Mouse (Mus musculus): ENCODE data around the gene Arfgef3. TPM values are rescaled to one million over a fixed set of nuclear protein-coding genes. Genes with fewer than 3 reads are reported as not detected.

Gene Arfgef3
- polyA plus RNA-seq, 1 experiment from 2014 or later, result 0.57 TPM

- WGBS, result 78% methylated on average over 4 of the region's 4 CpGs
- H3K4me1 ChIP-seq, result no peaks in the 10 kb centered on the region
- no peak overlapping the region for H3K9ac ChIP-seq
- no peak for ATAC-seq (ENCODE audit: low FRiP score, low read depth)
- no peaks in the 10 kb centered on the region for H3K27me3 ChIP-seq
- peaks cover 12% of the 10 kb centered on the region for H3K9me3 ChIP-seq
- H3K27ac ChIP-seq, result no peak overlapping the region
- H3K36me3 ChIP-seq, result no peaks in the 10 kb centered on the region
- H3K4me2 ChIP-seq (replicated peaks), result no peak overlapping the region
- no peak overlapping the region for H3K4me3 ChIP-seq
These were observed 64.9 kb downstream of the Arfgef3 start for GRCm38 (mm10) chr10:18678836-18679235.

DNA sequence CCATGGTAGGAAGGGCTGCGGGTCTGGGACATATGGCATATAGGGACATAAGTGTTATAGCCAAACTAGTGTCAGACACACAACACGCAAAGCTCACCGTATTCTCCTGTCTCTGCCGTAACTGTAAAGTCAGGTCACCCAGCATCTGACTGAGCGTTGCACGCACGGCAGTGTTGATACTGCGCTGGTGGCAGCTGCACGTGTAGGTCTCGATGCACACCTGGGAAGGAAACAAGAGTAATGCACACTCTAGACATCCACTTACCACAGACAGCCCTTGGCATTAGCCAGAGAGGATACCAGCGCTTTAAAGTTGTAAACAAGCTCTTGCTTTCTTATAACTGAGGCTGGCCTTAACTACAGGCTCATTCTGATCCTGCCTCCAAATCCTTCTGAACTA is 79.0 kb downstream of the Arfgef3 start:
- ATAC-seq (ENCODE audit: low FRiP score, low read depth), result no peak
- H3K27ac ChIP-seq, result no peak overlapping the region; the same call in 1 of the 2 replicates
- H3K27me3 ChIP-seq, result no peaks in the 10 kb centered on the region
- 88% methylated on average over 11 of the region's 11 CpGs for WGBS
- no peak overlapping the region for H3K9ac ChIP-seq
- H3K4me2 ChIP-seq (replicated peaks), result no peak overlapping the region
- no peaks in the 10 kb centered on the region for H3K4me1 ChIP-seq
- no peak overlapping the region for H3K4me3 ChIP-seq
- no peaks in the 10 kb centered on the region for H3K36me3 ChIP-seq
- H3K9me3 ChIP-seq, result peaks cover 2% of the 10 kb centered on the region; the same call in 1 of the 2 replicates

DNA sequence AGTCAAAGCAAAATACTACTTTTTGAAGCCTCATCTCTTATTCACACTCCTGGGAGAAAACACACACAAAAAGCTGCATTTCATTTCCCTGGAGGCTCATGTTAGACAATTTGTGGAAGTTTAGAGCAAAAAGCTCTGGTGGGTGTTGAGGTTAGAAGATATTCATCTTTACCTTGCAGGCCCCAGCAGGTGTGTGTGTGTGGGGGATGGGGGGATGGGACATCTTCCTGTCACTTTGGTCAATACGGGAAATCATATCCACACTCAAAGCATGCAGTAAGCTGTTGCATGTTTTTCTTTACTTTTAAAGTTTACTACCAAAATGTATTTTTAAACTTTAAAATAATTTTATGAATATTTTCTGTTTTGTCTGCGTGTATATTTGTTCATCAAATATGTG is 79.7 kb downstream of the Arfgef3 start:
- 63% methylated on average over 2 of the region's 2 CpGs for WGBS
- Histone ChIP-seq H3K4me3 (no peak overlapping the region), H3K9ac (no peak overlapping the region), H3K9me3 (peaks cover 6% of the 10 kb centered on the region; the same call in 1 of the 2 replicates), H3K27ac (no peak overlapping the region), H3K4me2 (replicated peaks) (no peak overlapping the region), H3K27me3 (no peaks in the 10 kb centered on the region), H3K4me1 (no peaks in the 10 kb centered on the region), H3K36me3 (no peaks in the 10 kb centered on the region)
- no peak for ATAC-seq (ENCODE audit: low FRiP score, low read depth)

DNA sequence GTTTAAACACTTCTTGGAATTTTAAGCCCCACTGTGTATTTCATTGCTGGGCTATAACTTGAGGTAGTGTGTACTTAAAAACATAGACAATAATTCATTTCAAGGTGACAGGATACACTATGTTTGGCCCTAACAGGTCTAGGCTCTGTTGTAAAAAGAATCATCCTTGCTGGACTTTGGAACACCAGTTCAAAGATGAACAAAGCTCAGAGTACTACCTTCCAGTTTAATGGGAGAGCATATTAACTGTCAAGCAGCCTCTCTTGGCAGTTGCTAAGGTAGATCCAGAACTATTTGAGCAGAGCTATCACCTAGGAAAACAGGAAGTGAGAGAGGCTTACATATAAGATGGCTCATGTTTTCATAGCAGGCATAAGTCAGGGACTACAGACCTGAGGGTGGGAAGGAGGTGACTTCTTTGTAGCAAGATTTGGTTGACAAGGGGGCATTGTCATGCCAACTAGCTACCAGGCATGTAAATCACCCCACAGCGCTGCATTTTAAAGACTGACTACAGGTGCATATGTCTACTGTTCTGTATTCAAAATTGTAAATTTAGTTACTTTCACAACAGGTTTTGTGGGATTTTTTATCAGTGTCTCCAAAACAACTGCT is 82.0 kb downstream of the Arfgef3 start:
- no peaks in the 10 kb centered on the region for H3K27me3 ChIP-seq
- ATAC-seq (ENCODE audit: low FRiP score, low read depth), result no peak
- 84% methylated on average over 1 of the region's 1 CpGs for WGBS
- H3K4me2 ChIP-seq (replicated peaks), result no peak overlapping the region
- no peaks in the 10 kb centered on the region for H3K4me1 ChIP-seq
- H3K9me3 ChIP-seq, result peaks cover 6% of the 10 kb centered on the region; the same call in 1 of the 2 replicates
- no peak overlapping the region for H3K9ac ChIP-seq
- no peak overlapping the region for H3K4me3 ChIP-seq
- no peak overlapping the region for H3K27ac ChIP-seq
- no peaks in the 10 kb centered on the region for H3K36me3 ChIP-seq

GRCm38 (mm10) chr10:18660998-18661397 is 82.8 kb downstream of the Arfgef3 start:
- ATAC-seq (ENCODE audit: low FRiP score, low read depth), result no peak
- Histone ChIP-seq H3K36me3 (no peaks in the 10 kb centered on the region), H3K27me3 (no peaks in the 10 kb centered on the region), H3K4me1 (no peaks in the 10 kb centered on the region), H3K4me3 (no peak overlapping the region), H3K9me3 (peaks cover 6% of the 10 kb centered on the region; the same call in 1 of the 2 replicates), H3K4me2 (replicated peaks) (no peak overlapping the region), H3K27ac (no peak overlapping the region), H3K9ac (no peak overlapping the region)
- WGBS, result 91% methylated on average over 2 of the region's 2 CpGs

GRCm38 (mm10) chr10:18657588-18657987 is 86.2 kb downstream of the Arfgef3 start:
- H3K4me3 ChIP-seq, result no peak overlapping the region
- H3K9ac ChIP-seq, result no peak overlapping the region
- no peaks in the 10 kb centered on the region for H3K36me3 ChIP-seq
- 0 out of 2 replicates have a peak, but pooled peaks cover 6% of the 10 kb centered on the region for H3K4me1 ChIP-seq
- 100% methylated on average over 1 of the region's 1 CpGs for WGBS
- H3K4me2 ChIP-seq (replicated peaks), result no peak overlapping the region
- peaks cover 6% of the 10 kb centered on the region; the same call in 1 of the 2 replicates for H3K9me3 ChIP-seq
- no peaks in the 10 kb centered on the region for H3K27me3 ChIP-seq
- no peak for ATAC-seq (ENCODE audit: low FRiP score, low read depth)
- H3K27ac ChIP-seq, result no peak overlapping the region

- no peaks in the 10 kb centered on the region for H3K9me3 ChIP-seq
- H3K4me1 ChIP-seq, result no peaks in the 10 kb centered on the region
- no peak for ATAC-seq (ENCODE audit: low FRiP score, low read depth)
- no peak overlapping the region for H3K9ac ChIP-seq
- no peaks in the 10 kb centered on the region for H3K36me3 ChIP-seq
- no peaks in the 10 kb centered on the region for H3K27me3 ChIP-seq
- no peak overlapping the region for H3K27ac ChIP-seq
- H3K4me3 ChIP-seq, result no peak overlapping the region
- 65% methylated on average over 1 of the region's 1 CpGs for WGBS
- H3K4me2 ChIP-seq (replicated peaks), result no peak overlapping the region
These were observed 96.7 kb downstream of the Arfgef3 start for GRCm38 (mm10) chr10:18647069-18647468.

- ATAC-seq (ENCODE audit: low FRiP score, low read depth), result no peak
- no peaks in the 10 kb centered on the region for H3K27me3 ChIP-seq
- H3K36me3 ChIP-seq, result no peaks in the 10 kb centered on the region
- H3K4me1 ChIP-seq, result no peaks in the 10 kb centered on the region
- H3K4me3 ChIP-seq, result no peak overlapping the region
- H3K4me2 ChIP-seq (replicated peaks), result no peak overlapping the region
- H3K27ac ChIP-seq, result no peak overlapping the region
- WGBS, result 79% methylated on average over 10 of the region's 10 CpGs
- H3K9me3 ChIP-seq, result no peaks in the 10 kb centered on the region
- H3K9ac ChIP-seq, result no peak overlapping the region
These were observed 97.7 kb downstream of the Arfgef3 start for GRCm38 (mm10) chr10:18646035-18646434.

DNA sequence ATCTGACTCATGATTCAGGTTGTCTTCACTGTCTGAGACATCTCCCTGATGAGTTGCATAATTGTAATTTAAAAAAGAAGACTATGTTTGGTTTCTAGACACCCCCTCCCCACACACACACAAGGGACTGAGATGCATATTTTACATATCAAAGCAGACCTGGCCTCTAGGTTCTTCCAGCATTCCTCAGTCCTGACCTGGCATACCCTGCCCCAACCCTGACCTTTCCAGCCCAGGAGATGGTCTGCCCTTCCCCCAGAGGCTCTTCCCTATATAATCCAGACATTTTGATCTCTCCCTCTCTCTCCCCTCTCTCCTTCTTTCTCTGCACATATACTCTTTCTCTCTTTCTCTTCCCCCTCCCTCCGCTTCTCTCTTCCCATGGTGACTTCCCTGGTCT is 99.4 kb downstream of the Arfgef3 start:
- no peak overlapping the region for H3K4me3 ChIP-seq
- WGBS, result 95% methylated on average over 1 of the region's 1 CpGs
- H3K27ac ChIP-seq, result no peak overlapping the region
- no peak for ATAC-seq (ENCODE audit: low FRiP score, low read depth)
- H3K9ac ChIP-seq, result no peak overlapping the region
- H3K4me1 ChIP-seq, result no peaks in the 10 kb centered on the region
- H3K4me2 ChIP-seq (replicated peaks), result no peak overlapping the region
- no peaks in the 10 kb centered on the region for H3K9me3 ChIP-seq
- H3K27me3 ChIP-seq, result no peaks in the 10 kb centered on the region
- no peaks in the 10 kb centered on the region for H3K36me3 ChIP-seq

DNA sequence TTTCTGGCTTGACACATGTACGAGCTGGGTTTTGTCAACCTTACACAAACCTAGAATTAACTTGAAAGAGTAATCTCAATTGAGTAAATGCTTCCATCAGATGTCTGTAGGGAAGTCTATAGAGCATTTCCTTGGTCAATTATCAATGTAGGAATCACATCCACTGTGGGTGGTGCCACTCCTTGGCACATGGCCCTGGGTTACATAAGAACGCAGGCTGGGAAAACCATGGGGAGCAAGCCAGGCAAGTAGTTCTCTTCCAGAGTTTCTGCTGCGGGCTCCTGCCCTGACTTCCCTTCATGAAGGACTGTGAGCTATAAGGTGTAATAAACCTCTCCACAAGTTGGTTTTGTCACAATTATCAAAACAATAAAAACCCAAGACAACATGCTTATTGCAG is 100.2 kb downstream of the Arfgef3 start:
- H3K9me3 ChIP-seq, result no peaks in the 10 kb centered on the region
- no peak overlapping the region for H3K27ac ChIP-seq
- no peaks in the 10 kb centered on the region for H3K4me1 ChIP-seq
- no peak overlapping the region for H3K4me2 ChIP-seq (replicated peaks)
- H3K27me3 ChIP-seq, result no peaks in the 10 kb centered on the region
- ATAC-seq (ENCODE audit: low FRiP score, low read depth), result no peak
- H3K4me3 ChIP-seq, result no peak overlapping the region
- H3K36me3 ChIP-seq, result no peaks in the 10 kb centered on the region
- H3K9ac ChIP-seq, result no peak overlapping the region
- 86% methylated on average over 3 of the region's 3 CpGs for WGBS

- no peaks in the 10 kb centered on the region for H3K36me3 ChIP-seq
- no peak overlapping the region for H3K4me2 ChIP-seq (replicated peaks)
- no peaks in the 10 kb centered on the region for H3K9me3 ChIP-seq
- no peaks in the 10 kb centered on the region for H3K27me3 ChIP-seq
- H3K27ac ChIP-seq, result no peak overlapping the region
- no peak overlapping the region for H3K9ac ChIP-seq
- ATAC-seq (ENCODE audit: low FRiP score, low read depth), result no peak
- H3K4me1 ChIP-seq, result no peaks in the 10 kb centered on the region
- H3K4me3 ChIP-seq, result no peak overlapping the region
- 66% methylated on average over 5 of the region's 5 CpGs for WGBS
These were observed 100.9 kb downstream of the Arfgef3 start for GRCm38 (mm10) chr10:18642854-18643253.

DNA sequence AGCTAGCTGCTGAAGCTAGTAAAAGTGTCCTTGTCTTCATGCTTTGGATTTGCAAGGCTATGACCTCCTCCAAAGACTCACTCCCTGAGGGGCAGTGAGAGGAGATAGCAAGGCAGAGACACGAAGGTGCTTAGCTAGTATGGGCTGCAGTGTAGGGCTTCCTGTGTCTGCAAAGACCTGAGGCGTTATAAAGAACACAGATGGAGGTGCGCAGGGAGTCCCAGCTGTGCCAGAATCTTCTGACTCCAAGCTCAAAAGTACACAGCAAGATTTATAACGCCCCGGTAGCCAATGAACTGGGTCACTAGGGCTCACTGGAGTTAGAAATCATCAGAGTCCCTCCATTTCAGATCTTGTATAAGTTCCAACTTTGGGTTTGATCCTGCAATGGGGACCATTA is 103.2 kb downstream of the Arfgef3 start:
- no peaks in the 10 kb centered on the region for H3K27me3 ChIP-seq
- no peaks in the 10 kb centered on the region for H3K9me3 ChIP-seq
- no peaks in the 10 kb centered on the region for H3K4me1 ChIP-seq
- no peak overlapping the region for H3K27ac ChIP-seq
- ATAC-seq (ENCODE audit: low FRiP score, low read depth), result no peak
- no peak overlapping the region for H3K4me2 ChIP-seq (replicated peaks)
- H3K4me3 ChIP-seq, result no peak overlapping the region
- no peak overlapping the region for H3K9ac ChIP-seq
- H3K36me3 ChIP-seq, result no peaks in the 10 kb centered on the region
- 77% methylated on average over 5 of the region's 5 CpGs for WGBS

- no peak overlapping the region for H3K9ac ChIP-seq
- no peaks in the 10 kb centered on the region for H3K4me1 ChIP-seq
- no peak overlapping the region for H3K4me2 ChIP-seq (replicated peaks)
- H3K27me3 ChIP-seq, result no peaks in the 10 kb centered on the region
- no peak overlapping the region for H3K4me3 ChIP-seq
- WGBS, result 94% methylated on average over 9 of the region's 9 CpGs
- no peak overlapping the region for H3K27ac ChIP-seq
- no peaks in the 10 kb centered on the region for H3K9me3 ChIP-seq
- H3K36me3 ChIP-seq, result no peaks in the 10 kb centered on the region
- no peak for ATAC-seq (ENCODE audit: low FRiP score, low read depth)
These were observed 108.3 kb downstream of the Arfgef3 start for GRCm38 (mm10) chr10:18635450-18635849.
